Mouse (Mus musculus): Measurements from ENCODE around the gene Dlg3.

Gene Dlg3

GRCm38 (mm10) chrX:100797370-100797769, 29.8 kb downstream of the Dlg3 start:
- DNase-seq (ENCODE audit: extremely low spot score, low spot score): no peak

- no peak for DNase-seq (ENCODE audit: extremely low spot score, low spot score)
Observed at GRCm38 (mm10) chrX:100797851-100798527, 30.5 kb downstream of the Dlg3 start.

GRCm38 (mm10) chrX:100800643-100801042, 33.1 kb downstream of the Dlg3 start:
- DNase-seq (ENCODE audit: extremely low spot score, low spot score): no peak

GRCm38 (mm10) chrX:100802034-100802433, 34.5 kb downstream of the Dlg3 start:
- no peak for DNase-seq (ENCODE audit: extremely low spot score, low spot score)

GRCm38 (mm10) chrX:100811129-100811528, 43.6 kb downstream of the Dlg3 start:
- no peak for DNase-seq (ENCODE audit: extremely low spot score, low spot score)

GRCm38 (mm10) chrX:100814139-100814538, 46.6 kb downstream of the Dlg3 start:
- DNase-seq (ENCODE audit: extremely low spot score, low spot score): no peak

- no peak for DNase-seq (ENCODE audit: extremely low spot score, low spot score)
Observed at GRCm38 (mm10) chrX:100815766-100816165, 48.2 kb downstream of the Dlg3 start.

GRCm38 (mm10) chrX:100818681-100819080, 51.2 kb downstream of the Dlg3 start:
- no peak for DNase-seq (ENCODE audit: extremely low spot score, low spot score)

- DNase-seq (ENCODE audit: extremely low spot score, low spot score): no peak
Observed at GRCm38 (mm10) chrX:100821149-100821548, 53.6 kb downstream of the Dlg3 start.

- DNase-seq (ENCODE audit: extremely low spot score, low spot score): no peak
Observed at GRCm38 (mm10) chrX:100825557-100825956, 58.0 kb downstream of the Dlg3 start.

GRCm38 (mm10) chrX:100832806-100833205, 65.3 kb downstream of the Dlg3 start:
- no peak for DNase-seq (ENCODE audit: extremely low spot score, low spot score)

- DNase-seq (ENCODE audit: extremely low spot score, low spot score): no peak
Observed at GRCm38 (mm10) chrX:100839211-100839610, 71.7 kb downstream of the Dlg3 start.

Data from neural tube, embryonic 10.5 days (tissue).